Mouse (Mus musculus) forebrain, embryonic 14.5 days (tissue): Measurements from ENCODE around the gene Dpy19l1. TPM values are rescaled to one million over a fixed set of nuclear protein-coding genes. Genes with fewer than 3 reads are reported as not detected.
A peak's percentile ranks its signal among the peaks of the same experiment; 100 is the strongest.

Source experiments
- ATAC-seq: fragments of 200-750 bp; cut with Nextera tagmentation; 2 replicates; pipeline ENCODE4 v1.8.0; 2017; ENCODE audit warnings: mild to moderate bottlenecking, moderate library complexity
- DNase-seq: peaks from one replicate; pipeline ENCODE4 v3.0.0-alpha.2; 2015; ENCODE audit warnings: low spot score
- H3K27ac ChIP-seq: fragments of 300-500 bp; sonication (generic); 2 replicates; pipeline ENCODE4 v1.5.1; 2014; ENCODE audit warnings: low read depth, mild to moderate bottlenecking, control low read depth, low read length, moderate library complexity
- H3K27me3 ChIP-seq: fragments of 300-500 bp; sonication (generic); replicated peaks from 2 replicates; pipeline ENCODE4 v1.6.1; 2014; ENCODE audit warnings: low read length, control low read depth, mixed read lengths; ENCODE audit not compliant: control insufficient read depth, insufficient read depth
- H3K36me3 ChIP-seq: fragments of 300-500 bp; sonication (generic); 2 replicates; pipeline ENCODE4 v1.6.1; 2014; ENCODE audit warnings: low read length, control low read depth; ENCODE audit not compliant: control insufficient read depth, insufficient read depth
- H3K4me1 ChIP-seq: fragments of 300-500 bp; sonication (generic); 2 replicates; pipeline ENCODE4 v1.6.1; 2014; ENCODE audit warnings: antibody characterized with exemption, low read length, control low read depth; ENCODE audit not compliant: control insufficient read depth, insufficient read depth
- H3K4me2 ChIP-seq: fragments of 300-500 bp; sonication (generic); 2 replicates; pipeline ENCODE4 v1.6.1; 2014; ENCODE audit warnings: mild to moderate bottlenecking, control low read depth, low read length
- H3K4me3 ChIP-seq: fragments of 300-500 bp; sonication (generic); 2 replicates; pipeline ENCODE4 v1.5.1; 2014; ENCODE audit warnings: low read depth, low read length, control low read depth
- H3K9ac ChIP-seq: fragments of 300-500 bp; sonication (generic); 2 replicates; pipeline ENCODE4 v1.6.1; 2014; ENCODE audit warnings: mild to moderate bottlenecking, low read length, control low read depth, moderate library complexity
- H3K9me3 ChIP-seq: fragments of 300-500 bp; sonication (generic); replicated peaks from 2 replicates; pipeline ENCODE4 v1.6.1; 2016; ENCODE audit warnings: low read length, control low read depth, mixed read lengths; ENCODE audit not compliant: control insufficient read depth
- WGBS: fragments of 180-500 bp; shearing (Covaris S2); extraction: QIAGEN DNeasy Blood & Tissue Kit; methylation state at CpG from one replicate; pipeline ENCODE4 v1.1.7; 2014; 5-methylcytosine and 5-hydroxymethylcytosine counted together
- polyA plus RNA-seq: library from polyadenylated mRNA; unstranded; fragments of >200 nt; fragmentation: Nextera tagmentation; extraction: Ambion mirVana; gene quantifications from 2 replicates; pipeline ENCODE4 v1.2.1, GENCODE M21; 2014

Dpy19l1 gene
- polyA plus RNA-seq, 1 experiment from 2014 or later: 30.4 TPM

GRCm38 (mm10) chr9:24506510-24506909 is 3.6 kb upstream of the Dpy19l1 start:
- no peaks in the 10 kb centered on the region for H3K9me3 ChIP-seq
- peaks cover 8% of the 10 kb centered on the region for H3K4me1 ChIP-seq
- no peaks in the 10 kb centered on the region for H3K36me3 ChIP-seq
- H3K4me2 ChIP-seq: no peak overlapping the region
- H3K27ac ChIP-seq: no peak overlapping the region
- H3K4me3 ChIP-seq: no peak overlapping the region
- ATAC-seq (no peak), DNase-seq (no peak)
- H3K9ac ChIP-seq: no peak overlapping the region
- H3K27me3 ChIP-seq: no peaks in the 10 kb centered on the region

- H3K4me1 ChIP-seq: peaks cover 18% of the 10 kb centered on the region
- no peak overlapping the region for H3K27ac ChIP-seq
- no peak overlapping the region for H3K4me2 ChIP-seq
- WGBS: 74% methylated on average over 5 of the region's 5 CpGs
- H3K27me3 ChIP-seq: no peaks in the 10 kb centered on the region
- ATAC-seq: no peak
- no peaks in the 10 kb centered on the region for H3K36me3 ChIP-seq
- H3K4me3 ChIP-seq: no peak overlapping the region
- no peaks in the 10 kb centered on the region for H3K9me3 ChIP-seq
- no peak for DNase-seq
- no peak overlapping the region for H3K9ac ChIP-seq
Observed at GRCm38 (mm10) chr9:24505017-24505763, 2.2 kb upstream of the Dpy19l1 start.

GRCm38 (mm10) chr9:24504381-24504780 is 1.4 kb upstream of the Dpy19l1 start:
- no peaks in the 10 kb centered on the region for H3K36me3 ChIP-seq
- H3K9me3 ChIP-seq: no peaks in the 10 kb centered on the region
- no peak for DNase-seq
- H3K4me2 ChIP-seq: no peak overlapping the region
- H3K4me3 ChIP-seq: no peak overlapping the region
- H3K9ac ChIP-seq: no peak overlapping the region
- no peak overlapping the region for H3K27ac ChIP-seq
- H3K27me3 ChIP-seq: no peaks in the 10 kb centered on the region
- peaks cover 18% of the 10 kb centered on the region for H3K4me1 ChIP-seq
- WGBS: 58% methylated on average over 2 of the region's 2 CpGs
- ATAC-seq: no peak

- H3K9me3 ChIP-seq: no peaks in the 10 kb centered on the region
- WGBS: 3% methylated on average over 5 of the region's 5 CpGs
- peak overlapping the region; percentile 93; the same call in 1 of the 2 replicates for H3K27ac ChIP-seq
- peak overlapping the region; percentile 58 for H3K4me2 ChIP-seq
- H3K27me3 ChIP-seq: no peaks in the 10 kb centered on the region
- H3K4me3 ChIP-seq: peak overlapping the region; percentile 73
- DNase-seq (peak; percentile 88), ATAC-seq (no peak; the same call in 1 of the 2 replicates)
- H3K4me1 ChIP-seq: peaks cover 18% of the 10 kb centered on the region
- peak overlapping the region; percentile 88; the same call in 1 of the 2 replicates for H3K9ac ChIP-seq
- no peaks in the 10 kb centered on the region for H3K36me3 ChIP-seq
Observed at GRCm38 (mm10) chr9:24503858-24504219, 899 bp upstream of the Dpy19l1 start.

GRCm38 (mm10) chr9:24502571-24503004 is 352 bp downstream of the Dpy19l1 start:
- no peaks in the 10 kb centered on the region for H3K9me3 ChIP-seq
- peaks cover 18% of the 10 kb centered on the region for H3K4me1 ChIP-seq
- peak overlapping the region; percentile 58 for H3K4me2 ChIP-seq
- peak overlapping the region; percentile 88 for H3K9ac ChIP-seq
- peak; percentile 48 for DNase-seq
- H3K36me3 ChIP-seq: no peaks in the 10 kb centered on the region
- 0% methylated on average over 26 of the region's 48 CpGs for WGBS
- peak overlapping the region; percentile 93 for H3K27ac ChIP-seq
- peak; percentile 77 for ATAC-seq
- peak overlapping the region; percentile 73 for H3K4me3 ChIP-seq
- H3K27me3 ChIP-seq: no peaks in the 10 kb centered on the region

- DNase-seq: peak; percentile 33
Observed at GRCm38 (mm10) chr9:24501618-24502017, 1.3 kb downstream of the Dpy19l1 start.

GRCm38 (mm10) chr9:24496226-24496625 is 6.7 kb downstream of the Dpy19l1 start:
- no peak overlapping the region for H3K4me2 ChIP-seq
- H3K27me3 ChIP-seq: no peaks in the 10 kb centered on the region
- H3K4me3 ChIP-seq: no peak overlapping the region
- H3K9me3 ChIP-seq: no peaks in the 10 kb centered on the region
- no peak overlapping the region for H3K27ac ChIP-seq
- H3K4me1 ChIP-seq: peaks cover 7% of the 10 kb centered on the region
- no peaks in the 10 kb centered on the region for H3K36me3 ChIP-seq
- no peak overlapping the region for H3K9ac ChIP-seq
- no peak for DNase-seq
- 87% methylated on average over 2 of the region's 2 CpGs for WGBS
- no peak for ATAC-seq

More at GRCm38 (mm10) chr9:24501618-24502017, 1.3 kb downstream of the Dpy19l1 start:
- peaks cover 18% of the 10 kb centered on the region for H3K4me1 ChIP-seq
- H3K27ac ChIP-seq: no peak overlapping the region
- H3K36me3 ChIP-seq: no peaks in the 10 kb centered on the region
- peak overlapping the region; percentile 73 for H3K4me3 ChIP-seq
- no peaks in the 10 kb centered on the region for H3K9me3 ChIP-seq
- no peaks in the 10 kb centered on the region for H3K27me3 ChIP-seq
- ATAC-seq: no peak
- H3K4me2 ChIP-seq: peak overlapping the region; percentile 58
- H3K9ac ChIP-seq: peak overlapping the region; percentile 88
- 19% methylated on average over 2 of the region's 2 CpGs for WGBS

- no peak overlapping the region for H3K4me3 ChIP-seq
- no peaks in the 10 kb centered on the region for H3K9me3 ChIP-seq
- no peak overlapping the region for H3K9ac ChIP-seq
- no peak overlapping the region for H3K27ac ChIP-seq
- WGBS: 93% methylated on average over 5 of the region's 5 CpGs
- H3K4me1 ChIP-seq: no peaks in the 10 kb centered on the region
- no peaks in the 10 kb centered on the region for H3K36me3 ChIP-seq
- ATAC-seq: no peak
- no peak overlapping the region for H3K4me2 ChIP-seq
- no peaks in the 10 kb centered on the region for H3K27me3 ChIP-seq
- no peak for DNase-seq
Observed at GRCm38 (mm10) chr9:24490516-24490915, 12.4 kb downstream of the Dpy19l1 start.

GRCm38 (mm10) chr9:24488425-24489104 is 14.4 kb downstream of the Dpy19l1 start:
- ATAC-seq (no peak), DNase-seq (no peak)
- H3K36me3 ChIP-seq: no peaks in the 10 kb centered on the region
- no peak overlapping the region for H3K27ac ChIP-seq
- H3K27me3 ChIP-seq: no peaks in the 10 kb centered on the region
- H3K4me1 ChIP-seq: no peaks in the 10 kb centered on the region
- H3K9ac ChIP-seq: no peak overlapping the region
- H3K4me2 ChIP-seq: no peak overlapping the region
- H3K9me3 ChIP-seq: no peaks in the 10 kb centered on the region
- no peak overlapping the region for H3K4me3 ChIP-seq
- WGBS: 89% methylated on average over 6 of the region's 6 CpGs
